Mouse (Mus musculus) forebrain, embryonic 12.5 days (tissue): Measurements from ENCODE around the gene Mdm4. TPM values are rescaled to one million over a fixed set of nuclear protein-coding genes. Genes with fewer than 3 reads are reported as not detected.
"Not testable (repeated sequence)": the region's sequence is repeated elsewhere in the genome, so short reads cannot be mapped to it uniquely, and the experiment has no call there.

Experiments
- ATAC-seq: fragments of 200-750 bp; cut with Nextera tagmentation; 2 replicates; pipeline ENCODE4 v1.8.0; 2017; ENCODE audit warnings: moderate TSS enrichment; ENCODE audit not compliant: low FRiP score
- H3K27ac ChIP-seq: fragments of 300-500 bp; sonication (generic); 2 replicates; pipeline ENCODE4 v1.5.1; 2016; ENCODE audit warnings: mild to moderate bottlenecking
- H3K27me3 ChIP-seq: fragments of 300-500 bp; sonication (generic); 2 replicates; pipeline ENCODE4 v1.6.1; 2016; ENCODE audit warnings: mild to moderate bottlenecking
- H3K36me3 ChIP-seq: fragments of 300-500 bp; sonication (generic); replicated peaks from 2 replicates; pipeline ENCODE4 v1.6.1; 2016; ENCODE audit warnings: mild to moderate bottlenecking
- H3K4me1 ChIP-seq: fragments of 300-500 bp; sonication (generic); 2 replicates; pipeline ENCODE4 v1.6.1; 2016
- H3K4me2 ChIP-seq: fragments of 300-500 bp; sonication (generic); 2 replicates; pipeline ENCODE4 v1.6.1; 2016; ENCODE audit warnings: mild to moderate bottlenecking, moderate library complexity
- H3K4me3 ChIP-seq: fragments of 300-500 bp; sonication (generic); replicated peaks from 2 replicates; pipeline ENCODE4 v1.5.1; 2016; ENCODE audit warnings: mild to moderate bottlenecking
- H3K9ac ChIP-seq: fragments of 300-500 bp; sonication (generic); 2 replicates; pipeline ENCODE4 v1.6.1; 2016; ENCODE audit warnings: mild to moderate bottlenecking
- H3K9me3 ChIP-seq: fragments of 300-500 bp; sonication (generic); 2 replicates; pipeline ENCODE4 v1.6.1; 2016
- WGBS: fragments of 180-500 bp; shearing (Covaris S2); methylation state at CpG from one replicate; pipeline ENCODE4 v1.1.7; 2016; 5-methylcytosine and 5-hydroxymethylcytosine counted together
- polyA plus RNA-seq: library from polyadenylated mRNA; unstranded; fragments of >200 nt; fragmentation: Nextera tagmentation; extraction: Ambion mirVana; gene quantifications from 2 replicates; pipeline ENCODE4 v1.2.1, GENCODE M21; 2016

Mdm4 gene
- polyA plus RNA-seq, 1 experiment from 2014 or later, result 53.1 TPM

DNA sequence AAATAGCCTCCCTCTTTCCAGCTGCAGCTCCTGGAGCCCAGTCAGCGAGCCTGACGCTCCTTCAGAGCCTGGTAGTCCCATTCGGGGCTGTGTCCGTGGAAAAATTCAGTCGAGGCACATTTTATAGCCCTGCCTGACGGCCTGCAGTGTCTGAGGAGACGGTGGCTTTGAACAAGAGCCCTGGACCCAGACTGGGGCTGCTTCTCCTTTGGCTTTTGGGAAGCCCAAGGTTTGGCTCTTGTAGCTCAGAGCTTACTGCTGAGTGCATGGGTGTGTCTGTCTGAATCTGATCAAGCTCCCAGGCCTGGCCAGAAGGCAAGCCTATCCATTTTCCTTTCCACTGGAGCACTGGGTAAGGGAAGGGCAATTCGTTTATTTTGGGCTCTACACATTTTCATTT is 17.2 kb upstream of the Mdm4 start:
- Histone ChIP-seq H3K4me2 (peak overlapping the region; percentile 76), H3K27me3 (no peaks in the 10 kb centered on the region), H3K36me3 (no peaks in the 10 kb centered on the region), H3K27ac (peak overlapping the region; percentile 98), H3K4me3 (peak overlapping the region; percentile 92), H3K9ac (peak overlapping the region; percentile 98), H3K9me3 (no peaks in the 10 kb centered on the region), H3K4me1 (peaks cover 57% of the 10 kb centered on the region)
- ATAC-seq, result no peak
- 35% methylated on average over 8 of the region's 8 CpGs for WGBS

DNA sequence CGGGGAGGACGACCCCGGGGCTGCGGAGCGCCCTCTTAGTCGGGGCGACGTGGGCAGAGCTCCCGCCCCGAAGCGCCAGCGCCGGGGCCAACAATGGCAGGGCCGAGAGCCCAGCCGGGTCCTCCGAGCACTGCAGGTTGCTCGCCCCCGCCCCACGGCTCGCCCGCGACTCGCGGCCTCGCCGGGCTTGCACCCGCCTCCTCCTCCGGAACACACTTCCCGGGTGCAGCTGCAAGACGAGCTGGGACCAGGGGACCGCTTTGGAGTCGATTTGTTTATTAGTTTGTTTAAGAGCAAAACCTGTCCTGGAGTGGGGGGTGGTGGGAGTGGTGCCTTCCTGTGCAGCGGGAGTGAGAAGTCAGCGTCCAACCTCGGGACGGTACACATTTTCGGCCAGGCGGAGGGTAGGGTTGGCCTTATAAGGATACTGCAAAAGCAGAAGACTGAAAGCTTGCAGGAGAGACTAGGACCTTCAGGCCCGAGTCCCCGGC is 16.1 kb upstream of the Mdm4 start:
- 0% methylated on average over 40 of the region's 40 CpGs for WGBS

DNA sequence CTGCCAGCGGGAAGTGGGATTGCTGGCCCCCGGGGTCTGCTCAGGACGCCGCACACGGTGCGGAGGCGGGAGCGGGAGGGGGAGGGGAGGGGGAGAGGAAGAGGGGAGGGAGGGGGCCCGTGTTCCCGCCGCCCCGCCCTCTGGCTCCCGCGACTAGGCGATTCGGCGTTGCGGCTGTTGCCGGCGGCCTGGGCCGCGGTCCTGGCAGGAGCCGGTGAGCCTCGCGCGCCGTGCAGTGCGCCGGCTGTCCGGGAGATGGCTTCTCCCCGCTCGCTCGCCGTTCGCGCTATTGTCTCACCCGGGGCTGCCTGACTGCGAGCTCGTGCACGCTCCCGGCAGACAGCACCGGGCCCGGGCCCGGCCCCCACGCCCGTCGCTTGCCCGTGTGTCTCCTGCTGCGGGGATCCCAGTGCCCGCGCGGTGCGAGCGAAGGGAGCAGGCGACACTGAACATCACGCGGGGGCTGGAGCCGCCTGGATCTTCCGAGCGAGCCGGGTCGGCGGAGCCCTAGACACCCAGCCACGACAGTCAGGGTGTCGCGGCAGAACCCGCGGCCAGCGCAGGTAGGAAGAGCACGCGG is 15.6 kb upstream of the Mdm4 start:
- Histone ChIP-seq H3K9me3 (no peaks in the 10 kb centered on the region), H3K36me3 (no peaks in the 10 kb centered on the region), H3K4me2 (peak overlapping the region; percentile 76), H3K9ac (peak overlapping the region; percentile 98), H3K27me3 (no peaks in the 10 kb centered on the region), H3K27ac (peak overlapping the region; percentile 98), H3K4me3 (peak overlapping the region; percentile 92), H3K4me1 (peaks cover 49% of the 10 kb centered on the region)
- ATAC-seq, result peak; percentile 93
- under 1% methylated on average over 59 of the region's 71 CpGs for WGBS

More for the DNA sequence above, 16.1 kb upstream of the Mdm4 start:
- no peaks in the 10 kb centered on the region for H3K36me3 ChIP-seq
- ATAC-seq, result peak; percentile 73
- H3K9ac ChIP-seq, result peak overlapping the region; percentile 98
- H3K4me3 ChIP-seq, result peak overlapping the region; percentile 92
- H3K4me1 ChIP-seq, result peaks cover 49% of the 10 kb centered on the region
- no peaks in the 10 kb centered on the region for H3K9me3 ChIP-seq
- H3K4me2 ChIP-seq, result peak overlapping the region; percentile 76
- peak overlapping the region; percentile 98 for H3K27ac ChIP-seq
- H3K27me3 ChIP-seq, result no peaks in the 10 kb centered on the region

DNA sequence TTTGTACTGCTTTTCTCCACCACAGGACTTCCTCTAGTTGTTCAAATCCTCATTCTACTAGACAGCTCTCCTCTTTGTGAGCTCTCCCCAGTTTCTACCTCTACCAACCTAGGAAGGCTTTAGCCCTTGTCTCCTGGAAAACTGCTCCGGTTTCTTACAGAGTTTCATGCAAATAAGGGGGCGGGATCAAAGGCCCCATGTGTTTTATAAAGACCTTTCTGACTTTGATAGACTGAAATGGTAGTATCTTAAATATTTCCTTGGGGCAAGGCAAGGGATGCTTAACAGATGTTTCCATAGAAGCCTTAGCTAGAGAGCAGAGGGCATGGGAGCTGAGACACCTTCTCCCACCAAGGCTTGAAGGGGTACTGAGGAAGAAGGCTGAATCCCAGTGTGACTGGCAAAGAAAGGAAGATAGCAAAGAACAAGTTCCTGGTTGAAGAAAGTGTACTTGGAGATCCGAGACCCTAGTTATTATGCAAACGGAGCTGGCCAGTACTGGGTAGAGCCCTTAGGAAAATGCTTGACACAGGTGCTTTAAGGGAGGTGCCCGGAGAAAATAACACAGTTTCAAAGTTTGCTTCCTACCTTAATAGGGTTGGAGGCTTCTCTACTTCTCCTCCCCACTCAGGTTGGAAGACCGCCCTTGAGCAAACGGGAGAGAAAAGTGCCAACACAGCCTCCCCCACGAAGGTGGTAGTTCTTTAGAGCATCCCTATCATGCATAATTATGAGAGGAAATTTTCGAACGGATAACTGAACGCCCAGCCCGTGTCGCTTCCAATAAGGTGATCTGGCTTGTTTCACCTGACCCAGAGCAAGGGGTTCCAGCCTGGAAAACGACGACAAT is 14.9 kb upstream of the Mdm4 start, which contains the start of gene Pik3c2b:
Gene Pik3c2b (plus strand): TSS at position 657 of the 850 bp plus-strand sequence.
- 0 out of 2 replicates have a peak, but pooled peaks have one; percentile 2 for ATAC-seq
- Histone ChIP-seq H3K4me2 (peak within 1 kb of the TSS; percentile 76), H3K9ac (peak within 1 kb of the TSS; percentile 98), H3K27me3 (no peaks in the 10 kb centered on the region), H3K4me1 (peaks cover 45% of the 10 kb centered on the region), H3K9me3 (no peaks in the 10 kb centered on the region), H3K4me3 (peak within 1 kb of the TSS; percentile 92), H3K36me3 (no peaks in the 10 kb centered on the region), H3K27ac (peak within 1 kb of the TSS; percentile 98)
- WGBS, result 1% methylated on average over 15 of the region's 15 CpGs

DNA sequence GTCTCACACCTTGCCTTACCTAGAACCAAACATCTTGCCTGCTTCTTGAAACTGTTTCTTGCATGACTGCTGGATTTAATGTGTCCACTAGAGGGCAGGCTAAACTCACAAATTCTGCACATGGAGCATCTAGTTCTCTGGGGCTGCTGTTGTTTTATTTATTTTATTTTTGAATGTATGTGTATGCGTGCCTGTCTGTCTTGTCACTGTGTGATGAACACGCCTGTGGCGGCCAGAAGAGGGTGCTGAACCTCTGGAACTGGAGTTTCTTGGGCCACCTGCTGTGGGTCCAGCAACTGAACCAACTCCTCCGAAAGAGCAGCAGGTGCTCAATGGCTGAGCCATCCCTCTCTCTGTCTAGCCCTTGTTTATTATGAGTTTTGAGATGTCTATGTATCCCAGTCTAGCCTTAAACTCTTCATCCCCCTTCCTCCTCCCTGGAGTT is 9.2 kb upstream of the Mdm4 start:
- Histone ChIP-seq H3K27me3 (no peaks in the 10 kb centered on the region), H3K4me1 (no peaks in the 10 kb centered on the region; the same call in 1 of the 2 replicates), H3K27ac (no peak overlapping the region), H3K36me3 (no peaks in the 10 kb centered on the region), H3K4me3 (no peak overlapping the region), H3K9ac (no peak overlapping the region), H3K9me3 (no peaks in the 10 kb centered on the region), H3K4me2 (no peak overlapping the region)
- ATAC-seq, result peak; percentile 79
- 7% methylated on average over 4 of the region's 4 CpGs for WGBS

DNA sequence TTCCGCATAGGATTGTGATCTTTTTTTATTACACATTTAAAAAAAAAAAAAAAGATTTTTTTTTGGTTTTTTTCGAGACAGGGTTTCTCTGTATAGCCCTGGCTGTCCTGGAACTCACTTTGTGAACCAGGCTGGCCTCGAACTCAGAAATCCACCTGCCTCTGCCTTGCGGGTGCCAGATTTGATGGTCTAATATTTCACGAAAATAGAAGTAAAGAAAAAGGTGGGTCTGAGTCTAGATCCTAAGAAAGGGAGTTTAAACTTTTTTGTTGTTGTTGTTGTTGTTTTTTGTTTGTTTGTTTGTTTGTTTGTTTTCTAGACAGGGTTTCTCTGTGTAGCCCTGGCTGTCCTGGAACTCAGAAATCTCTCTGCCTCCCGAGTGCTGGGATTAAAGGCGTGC is 4.3 kb upstream of the Mdm4 start:
- not testable (repeated sequence) for H3K9me3 ChIP-seq, H3K4me1 ChIP-seq, H3K9ac ChIP-seq, H3K4me2 ChIP-seq, ATAC-seq, H3K27ac ChIP-seq, H3K36me3 ChIP-seq, H3K4me3 ChIP-seq, H3K27me3 ChIP-seq
- 66% methylated on average over 7 of the region's 7 CpGs for WGBS

DNA sequence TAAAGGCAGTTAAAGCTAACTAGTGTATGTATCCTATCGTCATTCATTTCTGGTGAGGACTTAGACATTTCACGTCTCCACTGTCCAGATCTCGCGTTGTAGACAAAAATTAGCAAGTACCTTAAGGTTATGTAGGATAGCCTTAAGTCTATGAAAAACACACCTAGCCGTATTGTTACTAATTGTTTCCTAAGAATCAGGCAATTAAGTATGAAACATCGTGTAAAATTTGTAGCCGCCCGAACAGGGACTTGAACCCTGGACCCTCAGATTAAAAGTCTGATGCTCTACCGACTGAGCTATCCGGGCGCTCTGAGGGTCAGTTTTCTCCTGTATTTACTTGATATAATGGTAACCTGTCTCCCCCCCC is 3.7 kb upstream of the Mdm4 start:
- H3K9me3 ChIP-seq, result no peaks in the 10 kb centered on the region
- H3K36me3 ChIP-seq, result no peaks in the 10 kb centered on the region
- no peaks in the 10 kb centered on the region for H3K27me3 ChIP-seq
- H3K4me3 ChIP-seq, result peak overlapping the region; percentile 46
- no peak overlapping the region for H3K9ac ChIP-seq
- WGBS, result 1% methylated on average over 11 of the region's 11 CpGs
- H3K4me1 ChIP-seq, result peaks cover 8% of the 10 kb centered on the region
- peak overlapping the region; percentile 60 for H3K4me2 ChIP-seq
- no peak overlapping the region for H3K27ac ChIP-seq
- peak; percentile 61 for ATAC-seq

DNA sequence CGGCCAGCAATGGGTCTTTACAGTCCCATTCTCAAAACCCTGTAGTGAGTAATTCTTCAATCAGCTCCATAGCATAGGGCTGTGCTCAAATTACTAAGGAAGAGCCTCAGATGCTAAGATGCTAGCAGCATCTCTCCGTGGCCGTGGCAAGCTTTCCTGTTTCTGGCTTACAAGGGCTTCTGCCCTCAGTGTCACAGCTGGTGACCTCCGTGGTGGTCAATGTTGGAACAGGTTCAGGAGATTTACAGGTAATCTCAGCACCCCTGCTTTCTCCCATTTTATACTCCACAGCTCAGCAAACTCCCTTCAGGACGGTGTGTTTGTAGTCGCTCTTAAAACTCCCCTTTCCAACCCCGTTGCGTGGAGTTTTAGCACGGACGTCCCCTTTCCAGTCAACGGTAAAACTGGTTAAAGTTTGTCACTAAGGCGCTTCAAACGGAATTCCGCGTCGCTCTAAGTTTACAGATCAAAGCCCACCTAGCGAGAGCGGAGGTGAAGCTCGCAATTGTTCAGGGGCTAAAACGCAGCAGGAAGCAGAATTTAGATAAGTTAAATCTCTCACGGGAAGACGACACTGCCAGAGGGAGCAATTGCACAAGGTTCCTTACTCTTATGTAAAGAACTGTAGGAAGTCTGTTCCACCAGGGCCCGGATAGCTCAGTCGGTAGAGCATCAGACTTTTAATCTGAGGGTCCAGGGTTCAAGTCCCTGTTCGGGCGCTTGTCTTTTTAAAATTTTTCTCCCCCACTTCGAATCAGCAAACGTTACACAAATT is 3.1 kb upstream of the Mdm4 start:
- Histone ChIP-seq H3K4me3 (peak overlapping the region; percentile 46), H3K27ac (peak overlapping the region; percentile 74), H3K4me2 (peak overlapping the region; percentile 60), H3K36me3 (no peaks in the 10 kb centered on the region), H3K9me3 (no peaks in the 10 kb centered on the region), H3K9ac (peak overlapping the region; percentile 56), H3K4me1 (peaks cover 8% of the 10 kb centered on the region), H3K27me3 (no peaks in the 10 kb centered on the region)
- ATAC-seq, result peak; percentile 87
- WGBS, result 1% methylated on average over 28 of the region's 28 CpGs

DNA sequence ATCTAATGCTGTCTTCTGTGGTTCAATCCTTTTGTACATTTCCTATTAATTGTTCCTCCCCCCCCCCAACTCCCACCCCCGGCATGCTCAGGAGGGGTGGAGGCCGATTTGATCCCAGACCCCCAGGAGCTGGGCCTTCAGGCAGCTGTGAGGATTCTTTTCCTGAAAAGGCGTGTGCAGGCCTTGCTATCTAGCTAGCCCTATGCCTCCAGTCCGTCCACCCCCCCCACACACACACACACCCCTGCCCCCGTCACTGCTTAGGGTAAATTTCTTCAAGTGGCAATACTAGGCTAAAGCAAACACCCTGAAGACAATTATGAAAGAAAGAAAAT is 2.6 kb upstream of the Mdm4 start:
- Histone ChIP-seq H3K4me3 (peak overlapping the region; percentile 46), H3K9ac (peak overlapping the region; percentile 56), H3K4me1 (peaks cover 8% of the 10 kb centered on the region), H3K27ac (peak overlapping the region; percentile 74), H3K4me2 (peak overlapping the region; percentile 60), H3K36me3 (no peaks in the 10 kb centered on the region), H3K9me3 (no peaks in the 10 kb centered on the region), H3K27me3 (no peaks in the 10 kb centered on the region)
- WGBS, result 13% methylated on average over 5 of the region's 5 CpGs
- ATAC-seq, result peak; percentile 30; the same call in 1 of the 2 replicates

DNA sequence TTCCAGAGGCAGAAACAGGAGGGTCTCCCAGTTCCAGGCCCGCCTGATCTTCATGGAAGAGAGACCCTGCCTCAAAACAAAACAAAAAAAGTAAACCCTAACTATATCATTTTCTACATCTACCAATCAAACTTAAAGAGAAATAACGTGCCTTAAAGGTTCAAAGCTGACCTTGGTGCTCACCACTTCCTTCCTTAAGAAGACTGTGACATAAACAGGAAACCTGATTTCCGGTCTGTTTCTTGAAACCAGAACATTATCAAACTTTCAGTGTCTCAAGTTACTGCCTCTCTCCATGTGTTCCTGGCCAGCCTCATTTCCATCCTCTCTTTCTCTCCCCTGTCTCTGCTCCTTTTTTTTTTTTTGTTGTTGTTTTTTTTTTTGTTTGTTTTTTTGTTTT is 617 bp downstream of the Mdm4 start:
- H3K9me3 ChIP-seq, result no peaks in the 10 kb centered on the region
- H3K27me3 ChIP-seq, result no peaks in the 10 kb centered on the region
- WGBS, result 85% methylated on average over 3 of the region's 3 CpGs
- H3K27ac ChIP-seq, result no peak overlapping the region
- H3K4me2 ChIP-seq, result no peak overlapping the region
- H3K4me3 ChIP-seq, result no peak overlapping the region
- H3K9ac ChIP-seq, result no peak overlapping the region
- ATAC-seq, result no peak
- no peaks in the 10 kb centered on the region for H3K36me3 ChIP-seq
- H3K4me1 ChIP-seq, result peaks cover 8% of the 10 kb centered on the region

DNA sequence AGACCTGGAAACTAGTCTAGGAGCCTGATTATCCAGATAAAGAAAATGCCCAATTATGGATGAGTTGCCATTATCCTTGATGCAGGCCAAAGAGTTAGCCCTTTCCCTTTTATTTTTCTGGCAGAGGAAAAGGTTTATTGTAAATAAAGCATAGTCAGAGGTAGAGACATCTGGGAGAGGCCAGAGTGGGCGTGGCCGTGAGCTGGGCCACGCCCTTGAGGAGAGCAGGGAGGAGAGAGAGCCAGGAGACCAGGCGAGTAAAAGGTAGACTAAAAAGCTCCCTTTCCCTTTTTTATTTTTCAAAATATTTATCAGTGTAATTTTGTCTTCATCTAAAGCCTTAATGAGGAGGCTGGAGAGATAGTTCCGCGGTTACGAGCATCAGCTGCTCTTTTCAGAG is 2.4 kb downstream of the Mdm4 start:
- no peaks in the 10 kb centered on the region for H3K27me3 ChIP-seq
- 34% methylated on average over 7 of the region's 7 CpGs for WGBS
- no peak overlapping the region for H3K4me3 ChIP-seq
- peaks cover 15% of the 10 kb centered on the region for H3K4me1 ChIP-seq
- no peak for ATAC-seq
- no peak overlapping the region for H3K9ac ChIP-seq
- no peak overlapping the region for H3K4me2 ChIP-seq
- no peaks in the 10 kb centered on the region for H3K36me3 ChIP-seq
- no peaks in the 10 kb centered on the region for H3K9me3 ChIP-seq
- no peak overlapping the region for H3K27ac ChIP-seq

DNA sequence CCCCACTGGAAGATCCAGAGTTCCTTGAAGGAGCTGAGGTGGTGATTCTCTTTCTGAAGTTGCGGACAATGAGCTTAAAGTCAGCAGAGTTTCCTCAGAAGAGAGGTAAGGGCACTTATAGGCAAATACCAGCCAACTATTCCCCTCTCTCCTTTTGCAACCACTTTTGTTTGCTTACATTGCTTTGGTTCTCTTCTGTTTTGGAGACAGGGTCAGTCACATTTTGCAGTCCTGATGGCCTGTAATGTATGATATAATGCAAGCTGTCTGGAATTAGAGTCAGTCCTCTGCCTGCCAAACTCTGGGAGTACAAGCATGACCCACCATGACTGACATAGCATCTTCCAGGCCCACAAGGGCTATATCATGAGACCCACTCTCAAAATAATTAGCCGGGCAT is 3.2 kb downstream of the Mdm4 start:
- H3K4me1 ChIP-seq, result peaks cover 9% of the 10 kb centered on the region
- H3K4me3 ChIP-seq, result no peak overlapping the region
- WGBS, result 97% methylated on average over 2 of the region's 2 CpGs
- H3K4me2 ChIP-seq, result no peak overlapping the region
- ATAC-seq, result no peak
- H3K27ac ChIP-seq, result no peak overlapping the region
- no peaks in the 10 kb centered on the region for H3K36me3 ChIP-seq
- H3K27me3 ChIP-seq, result no peaks in the 10 kb centered on the region
- H3K9me3 ChIP-seq, result no peaks in the 10 kb centered on the region
- H3K9ac ChIP-seq, result no peak overlapping the region
